Mouse (Mus musculus) CD4-positive naive resting alpha-beta T cell, adult 76 days (primary cell): ENCODE data around the gene Rnd1. TPM values are rescaled to one million over a fixed set of nuclear protein-coding genes. Genes with fewer than 3 reads are reported as not detected.

Experiments used
- total RNA-seq: library from RNA; stranded (reverse); gene quantifications from one replicate; pipeline ENCODE4 v1.2.4, GENCODE M21; 2023

Gene Rnd1
- total RNA-seq = 1.2 TPM

GRCm38 (mm10) chr15:98676940-98677728, at the start of gene Rnd1:
Rnd1 (minus strand) TSS chr15:98677461.

GRCm38 (mm10) chr15:98707766-98708372, 30.6 kb upstream of the Rnd1 start, which contains the start of gene Ccdc65:
Ccdc65 (plus strand) TSS chr15:98708207.

GRCm38 (mm10) chr15:98662567-98663545, 14.4 kb downstream of the Rnd1 start, which contains the start of gene Ddx23:
Ddx23 (minus strand) TSS chr15:98662894.

GRCm38 (mm10) chr15:98630540-98630939, 46.7 kb downstream of the Rnd1 start, which contains the start of gene Cacnb3:
Cacnb3 (plus strand) TSS chr15:98630840.

Other genes starting within 250 kb of the Rnd1 start
- gene Olfr282, start 246.2 kb downstream of the Rnd1 start, total RNA-seq = not detected
- not detected for gene Olfr281, start 224.9 kb downstream of the Rnd1 start, total RNA-seq
- gene OR5BS1P, start 207.6 kb downstream of the Rnd1 start, total RNA-seq = not detected
- not detected for gene Lalba, start 194.7 kb downstream of the Rnd1 start, total RNA-seq
- not detected for gene Olfr279, start 185.1 kb downstream of the Rnd1 start, total RNA-seq
- 49.4 TPM for gene Kansl2, start 143.2 kb downstream of the Rnd1 start, total RNA-seq
- 167 TPM for gene Ccnt1, start 106.5 kb downstream of the Rnd1 start, total RNA-seq
- gene 4930415O20Rik, start 106.5 kb downstream of the Rnd1 start, total RNA-seq = not detected
- 37.8 TPM for gene Adcy6, start 67.4 kb downstream of the Rnd1 start, total RNA-seq
- gene Cacnb3, start 46.6 kb downstream of the Rnd1 start, total RNA-seq = 1.5 TPM
- 148 TPM for gene Ddx23, start 14.6 kb downstream of the Rnd1 start, total RNA-seq
- not detected for gene Ccdc65, start 30.7 kb upstream of the Rnd1 start, total RNA-seq
- gene Fkbp11, start 50.7 kb upstream of the Rnd1 start, total RNA-seq = 4.2 TPM
- gene Arf3, start 85.8 kb upstream of the Rnd1 start, total RNA-seq = 85.5 TPM
- gene Wnt10b, start 100.7 kb upstream of the Rnd1 start, total RNA-seq = 0.56 TPM
- gene Wnt1, start 112.4 kb upstream of the Rnd1 start, total RNA-seq = not detected
- gene Ddn, start 132.0 kb upstream of the Rnd1 start, total RNA-seq = 0.23 TPM
- gene Prkag1, start 154.1 kb upstream of the Rnd1 start, total RNA-seq = 122 TPM
- 276 TPM for gene Kmt2d, start 193.7 kb upstream of the Rnd1 start, total RNA-seq
- gene Rhebl1, start 217.1 kb upstream of the Rnd1 start, total RNA-seq = 24.9 TPM
- not detected for gene Dhh, start 221.1 kb upstream of the Rnd1 start, total RNA-seq
- 388 TPM for gene Lmbr1l, start 240.8 kb upstream of the Rnd1 start, total RNA-seq